Mouse (Mus musculus) liver, embryonic 14.5 days (tissue): ENCODE results near the gene Unc45b. TPM values are rescaled to one million over a fixed set of nuclear protein-coding genes. Genes with fewer than 3 reads are reported as not detected.
"Not testable (repeated sequence)": the region's sequence is repeated elsewhere in the genome, so short reads cannot be mapped to it uniquely, and the experiment has no call there.

Experiments used
- ATAC-seq: fragments of 200-750 bp; cut with Nextera tagmentation; 2 replicates; pipeline ENCODE4 v1.8.0; 2017; ENCODE audit warnings: moderate number of reproducible peaks, mild to moderate bottlenecking, moderate library complexity; ENCODE audit not compliant: insufficient read depth
- DNase-seq, 3 experiments: peaks; one replicate each; pipeline ENCODE4 v3.0.0-alpha.2; 2012 to 2013; ENCODE audit warnings: low read depth in 3 of 3, low spot score in 3 of 3
- H3K27ac ChIP-seq: fragments of 300-500 bp; sonication (generic); 2 replicates; pipeline ENCODE4 v1.5.1; 2014; ENCODE audit warnings: moderate library complexity, mild to moderate bottlenecking, control low read depth, inconsistent platforms
- H3K27me3 ChIP-seq: fragments of 300-500 bp; sonication (generic); 2 replicates; pipeline ENCODE4 v1.6.1; 2014; ENCODE audit warnings: mild to moderate bottlenecking, low read length, moderate library complexity; ENCODE audit not compliant: control insufficient read depth, insufficient read depth
- H3K36me3 ChIP-seq: fragments of 300-500 bp; sonication (generic); replicated peaks from 2 replicates; pipeline ENCODE4 v1.6.1; 2014; ENCODE audit warnings: low read depth; ENCODE audit not compliant: control insufficient read depth, insufficient read depth
- H3K4me1 ChIP-seq, 2 experiments: fragments of 200-500 bp in 1 of 2; fragments of 300-500 bp in 1 of 2; sonication (generic) in 1 of 2; replicated peaks; 2 replicates each; pipeline ENCODE4 v1.6.1; 2012 to 2014; ENCODE audit warnings: antibody characterized with exemption in 1 of 2, inconsistent platforms in 1 of 2, low read length in 1 of 2; ENCODE audit not compliant: control insufficient read depth in 2 of 2, insufficient read depth in 2 of 2
- H3K4me2 ChIP-seq: fragments of 300-500 bp; sonication (generic); 2 replicates; pipeline ENCODE4 v1.6.1; 2014; ENCODE audit warnings: low read depth, mild to moderate bottlenecking, control low read depth, moderate library complexity
- H3K4me3 ChIP-seq, 2 experiments: fragments of 200-500 bp in 1 of 2; fragments of 300-500 bp in 1 of 2; sonication (generic) in 1 of 2; 2 replicates each; pipeline ENCODE4 v1.5.1; 2012 to 2014; ENCODE audit warnings: low read depth in 2 of 2, low read length in 2 of 2, mild to moderate bottlenecking in 2 of 2, control low read depth in 1 of 2, inconsistent platforms in 1 of 2, moderate library complexity in 1 of 2; ENCODE audit not compliant: insufficient read depth in 1 of 2
- H3K9ac ChIP-seq: fragments of 300-500 bp; sonication (generic); replicated peaks from 2 replicates; pipeline ENCODE4 v1.6.1; 2014; ENCODE audit warnings: mild to moderate bottlenecking, control low read depth, moderate library complexity
- H3K9me3 ChIP-seq: fragments of 300-500 bp; sonication (generic); 2 replicates; pipeline ENCODE4 v1.6.1; 2016; ENCODE audit warnings: low read length, mixed read lengths; ENCODE audit not compliant: control insufficient read depth
- CTCF ChIP-seq: IDR thresholded peaks from 2 replicates; pipeline ENCODE4 v1.5.1; 2016; ENCODE audit warnings: antibody characterized with exemption, low read depth, control low read depth
- EP300 ChIP-seq: IDR thresholded peaks from 2 replicates; pipeline ENCODE4 v1.6.1; 2016; ENCODE audit warnings: antibody characterized with exemption, low read depth
- WGBS: fragments of 180-500 bp; shearing (Covaris S2); extraction: QIAGEN DNeasy Blood & Tissue Kit; methylation state at CpG from one replicate; pipeline ENCODE4 v1.1.7; 2014; ENCODE audit not compliant: insufficient replicate concordance; 5-methylcytosine and 5-hydroxymethylcytosine counted together
- microRNA-seq: library from miRNA; unstranded; fragments of <30 nt; microRNA quantifications from one replicate; pipeline ENCODE4, GENCODE M21; 2016
- polyA plus RNA-seq, 2 experiments: library from polyadenylated mRNA; depleted of rRNA in 1 of 2; stranded (reverse) in 1 of 2; unstranded in 1 of 2; fragments of >200 nt; fragmentation: Nextera tagmentation in 1 of 2; extraction: Ambion mirVana in 1 of 2; gene quantifications; 2 replicates each; pipeline versions ENCODE4 v1.2.1 to v1.2.3; 2012 to 2014

Unc45b gene
- polyA plus RNA-seq, 2 experiments = 0.45 to 0.95 TPM

GRCm38 (mm10) chr11:82983193-82983592 is 72.8 kb downstream of the Unc45b start:
- Histone ChIP-seq H3K27me3 (no peaks in the 10 kb centered on the region), H3K4me2 (no peak overlapping the region), H3K4me1 (no peaks in the 10 kb centered on the region; a peak in 1 of 4 replicates), H3K4me3 (no peak overlapping the region), H3K9ac (no peak overlapping the region), H3K27ac (no peak overlapping the region), H3K36me3 (peaks cover 7% of the 10 kb centered on the region), H3K9me3 (no peaks in the 10 kb centered on the region)
- TF ChIP-seq EP300 (no peak), CTCF (no peak)
- ATAC-seq = no peak
- DNase-seq = no peak
- WGBS = 80% methylated on average over 17 of the region's 17 CpGs

GRCm38 (mm10) chr11:82987621-82988020 is 77.3 kb downstream of the Unc45b start:
- DNase-seq = no peak
- no peaks in the 10 kb centered on the region; the same call in 1 of the 2 replicates for H3K36me3 ChIP-seq
- H3K4me2 ChIP-seq = no peak overlapping the region
- H3K9me3 ChIP-seq = no peaks in the 10 kb centered on the region
- H3K4me1 ChIP-seq = peaks cover 0 to 5% of the 10 kb centered on the region in 2 experiments; a peak in 3 of 4 replicates
- no peak overlapping the region for H3K27ac ChIP-seq
- WGBS = 66% methylated on average over 6 of the region's 6 CpGs
- no peaks in the 10 kb centered on the region for H3K27me3 ChIP-seq
- no peak overlapping the region for H3K9ac ChIP-seq
- no peak overlapping the region for H3K4me3 ChIP-seq
- TF ChIP-seq EP300 = no peak
- TF ChIP-seq CTCF = no peak
- no peak for ATAC-seq

- DNase-seq (no peak), ATAC-seq (no peak)
- Histone ChIP-seq H3K9me3 (no peaks in the 10 kb centered on the region), H3K27ac (no peak overlapping the region), H3K4me1 (peaks cover 0 to 5% of the 10 kb centered on the region in 2 experiments; a peak in 3 of 4 replicates), H3K4me3 (peak overlapping the region; percentile 42 to 58), H3K27me3 (no peaks in the 10 kb centered on the region), H3K36me3 (no peaks in the 10 kb centered on the region; the same call in 1 of the 2 replicates), H3K9ac (no peak overlapping the region; the same call in 1 of the 2 replicates), H3K4me2 (peak overlapping the region; percentile 72)
- WGBS = 38% methylated on average over 12 of the region's 12 CpGs
- no peak for TF ChIP-seq CTCF
- no peak for TF ChIP-seq EP300
Observed at GRCm38 (mm10) chr11:82989357-82989756, 79.0 kb downstream of the Unc45b start.

DNA sequence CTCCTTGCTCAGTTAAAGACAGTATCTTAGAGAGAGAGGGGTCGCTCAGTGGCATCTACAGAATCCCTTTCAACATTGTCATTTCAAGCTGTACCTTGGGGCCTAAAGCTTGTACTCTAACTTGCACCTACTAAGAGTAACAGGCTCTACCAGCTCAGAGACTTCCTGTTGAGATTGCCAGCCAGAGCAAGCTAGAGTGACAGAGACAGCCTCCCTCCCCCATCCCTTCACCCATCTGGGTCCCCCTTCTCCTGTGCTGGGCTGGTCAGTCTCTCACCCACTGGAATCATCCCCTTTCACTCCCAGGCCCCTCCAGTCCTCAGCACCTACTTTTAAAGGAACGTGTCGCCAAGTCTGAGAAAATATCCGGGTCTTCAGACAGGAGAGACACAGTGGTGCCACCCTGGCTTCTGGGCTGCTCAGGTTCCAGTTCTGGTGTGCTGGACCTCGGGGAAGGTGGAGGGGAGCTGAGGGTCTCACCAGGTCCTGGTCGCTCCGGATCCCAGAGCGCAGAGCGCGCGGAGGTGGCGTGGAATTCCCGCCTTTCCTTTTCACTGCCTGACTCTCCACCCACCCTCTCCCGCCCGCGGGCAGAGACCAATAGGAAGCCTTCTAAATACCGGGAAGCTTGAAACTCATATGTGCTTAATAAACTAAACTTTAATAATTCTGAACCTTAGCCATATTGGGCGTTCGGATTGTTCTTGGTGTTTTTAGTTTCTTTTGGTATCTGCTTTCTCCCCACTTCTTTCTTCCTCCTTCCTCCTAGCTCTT is 80.4 kb downstream of the Unc45b start:
- DNase-seq = peak in 1 of 3 experiments; percentile 19
- WGBS = 14% methylated on average over 19 of the region's 19 CpGs
- not testable (repeated sequence) for H3K27ac ChIP-seq

GRCm38 (mm10) chr11:82991469-82992166 is 81.3 kb downstream of the Unc45b start, which contains the start of gene Slfn9:
TSS of gene Slfn9 (minus strand) at chr11:82991830.
- H3K36me3 ChIP-seq = no peaks in the 10 kb centered on the region
- peak within 1 kb of the TSS; percentile 58 for H3K9ac ChIP-seq
- H3K4me3 ChIP-seq = peak within 1 kb of the TSS; percentile 58 to 82
- peak; percentile 39; the same call in 1 of the 2 replicates for ATAC-seq
- no peaks in the 10 kb centered on the region for H3K27me3 ChIP-seq
- WGBS = 3% methylated on average over 14 of the region's 14 CpGs
- H3K27ac ChIP-seq = no peak within 1 kb of the TSS
- no peak for TF ChIP-seq EP300
- no peak for TF ChIP-seq CTCF
- peak within 1 kb of the TSS; percentile 72 for H3K4me2 ChIP-seq
- H3K4me1 ChIP-seq = peaks cover 0 to 5% of the 10 kb centered on the region in 2 experiments; a peak in 3 of 4 replicates
- H3K9me3 ChIP-seq = no peaks in the 10 kb centered on the region
- DNase-seq = no peak

More for the DNA sequence above, 80.4 kb downstream of the Unc45b start:
- H3K36me3 ChIP-seq, H3K27me3 ChIP-seq, H3K9me3 ChIP-seq, H3K4me1 ChIP-seq: not testable (repeated sequence)
- Histone ChIP-seq H3K4me2 (peak overlapping the region; percentile 72), H3K9ac (peak overlapping the region; percentile 58), H3K4me3 (peak overlapping the region; percentile 58 to 82)
- ATAC-seq = peak; percentile 71; the same call in 1 of the 2 replicates

Small RNA genes within 50 kb of the gene (microRNA-seq; reads per million reads assigned to microRNA genes)
- gene Mir7679 = not detected

Other genes starting within 250 kb of the Unc45b start
- gene Cct6b, start 146.2 kb upstream of the Unc45b start, polyA plus RNA-seq (2012; rRNA removed) = 0.08 and 0.09 TPM in 2 replicates
- gene Cct6b, start 146.2 kb upstream of the Unc45b start, polyA plus RNA-seq (2014; fragmentation: Nextera tagmentation; extraction: Ambion mirVana) = 0.13 and 0.27 TPM in 2 replicates
- 6.3 and 10.5 TPM in 2 replicates for gene Zfp830, start 146.2 kb upstream of the Unc45b start, polyA plus RNA-seq (2012; rRNA removed)
- 15.1 and 15.5 TPM in 2 replicates for gene Zfp830, start 146.2 kb upstream of the Unc45b start, polyA plus RNA-seq (2014; fragmentation: Nextera tagmentation; extraction: Ambion mirVana)
- gene Lig3, start 129.4 kb upstream of the Unc45b start, polyA plus RNA-seq (2012; rRNA removed) = 6.3 and 6.5 TPM in 2 replicates
- gene Lig3, start 129.4 kb upstream of the Unc45b start, polyA plus RNA-seq (2014; fragmentation: Nextera tagmentation; extraction: Ambion mirVana) = 8.3 and 10.3 TPM in 2 replicates
- gene Rffl, start 39.3 kb upstream of the Unc45b start, polyA plus RNA-seq (2012; rRNA removed) = 12.6 and 12.9 TPM in 2 replicates
- 19.0 and 20.6 TPM in 2 replicates for gene Rffl, start 39.3 kb upstream of the Unc45b start, polyA plus RNA-seq (2014; fragmentation: Nextera tagmentation; extraction: Ambion mirVana)
- 2.8 and 3.5 TPM in 2 replicates for gene Rad51d, start 19.9 kb upstream of the Unc45b start, polyA plus RNA-seq (2012; rRNA removed)
- 5.8 and 6.8 TPM in 2 replicates for gene Rad51d, start 19.9 kb upstream of the Unc45b start, polyA plus RNA-seq (2014; fragmentation: Nextera tagmentation; extraction: Ambion mirVana)
- 0.07 and 0.09 TPM in 2 replicates for gene Fndc8, start 18.4 kb upstream of the Unc45b start, polyA plus RNA-seq (2012; rRNA removed)
- gene Fndc8, start 18.4 kb upstream of the Unc45b start, polyA plus RNA-seq (2014; fragmentation: Nextera tagmentation; extraction: Ambion mirVana) = 0.04 and 0.18 TPM in 2 replicates
- 26.1 and 27.2 TPM in 2 replicates for gene Nle1, start 2.1 kb upstream of the Unc45b start, polyA plus RNA-seq (2012; rRNA removed)
- gene Nle1, start 2.1 kb upstream of the Unc45b start, polyA plus RNA-seq (2014; fragmentation: Nextera tagmentation; extraction: Ambion mirVana) = 11.9 and 13.8 TPM in 2 replicates
- gene Slfn5, start 40.8 kb downstream of the Unc45b start, polyA plus RNA-seq (2012; rRNA removed) = 0.31 and 0.54 TPM in 2 replicates
- gene Slfn5, start 40.8 kb downstream of the Unc45b start, polyA plus RNA-seq (2014; fragmentation: Nextera tagmentation; extraction: Ambion mirVana) = 0.81 and 0.84 TPM in 2 replicates
- gene Slfn9, start 81.3 kb downstream of the Unc45b start, polyA plus RNA-seq (2012; rRNA removed) = 1.8 and 3.8 TPM in 2 replicates
- 5.6 and 5.7 TPM in 2 replicates for gene Slfn9, start 81.3 kb downstream of the Unc45b start, polyA plus RNA-seq (2014; fragmentation: Nextera tagmentation; extraction: Ambion mirVana)
- 0.09 and 0.18 TPM in 2 replicates for gene Slfn8, start 110.3 kb downstream of the Unc45b start, polyA plus RNA-seq (2012; rRNA removed)
- gene Slfn8, start 110.3 kb downstream of the Unc45b start, polyA plus RNA-seq (2014; fragmentation: Nextera tagmentation; extraction: Ambion mirVana) = 0.22 and 0.37 TPM in 2 replicates
- 2.4 and 3.6 TPM in 2 replicates for gene Slfn2, start 154.6 kb downstream of the Unc45b start, polyA plus RNA-seq (2012; rRNA removed)
- 7.4 and 8.8 TPM in 2 replicates for gene Slfn2, start 154.6 kb downstream of the Unc45b start, polyA plus RNA-seq (2014; fragmentation: Nextera tagmentation; extraction: Ambion mirVana)
- gene Slfn1, start 206.3 kb downstream of the Unc45b start, polyA plus RNA-seq (2012; rRNA removed) = 0.12 and 0.21 TPM in 2 replicates
- gene Slfn1, start 206.3 kb downstream of the Unc45b start, polyA plus RNA-seq (2014; fragmentation: Nextera tagmentation; extraction: Ambion mirVana) = 0.08 and 0.28 TPM in 2 replicates